Mouse (Mus musculus) midbrain, embryonic 14.5 days (tissue): ENCODE results near the gene Ahnak. TPM values are rescaled to one million over a fixed set of nuclear protein-coding genes. Genes with fewer than 3 reads are reported as not detected.

Experiments used
- ATAC-seq: fragments of 200-750 bp; cut with Nextera tagmentation; 2 replicates; pipeline ENCODE4 v1.8.0; 2017; ENCODE audit warnings: moderate number of reproducible peaks, moderate library complexity; ENCODE audit not compliant: low FRiP score, low TSS enrichment
- DNase-seq: peaks from one replicate; pipeline ENCODE4 v3.0.0-alpha.2; 2015
- H3K27ac ChIP-seq: fragments of 300-500 bp; sonication (generic); replicated peaks from 2 replicates; pipeline ENCODE4 v1.5.1; 2014; ENCODE audit warnings: mild to moderate bottlenecking, low read depth, low read length, moderate library complexity
- H3K27me3 ChIP-seq: fragments of 300-500 bp; sonication (generic); 2 replicates; pipeline ENCODE4 v1.6.1; 2014; ENCODE audit warnings: low read length, control low read depth, mixed read lengths; ENCODE audit not compliant: control insufficient read depth, insufficient read depth
- H3K36me3 ChIP-seq: fragments of 300-500 bp; sonication (generic); 2 replicates; pipeline ENCODE4 v1.6.1; 2014; ENCODE audit warnings: low read length, control low read depth; ENCODE audit not compliant: control insufficient read depth, insufficient read depth
- H3K4me1 ChIP-seq: fragments of 300-500 bp; sonication (generic); 2 replicates; pipeline ENCODE4 v1.6.1; 2014; ENCODE audit warnings: mild to moderate bottlenecking, antibody characterized with exemption, low read length, control low read depth; ENCODE audit not compliant: control insufficient read depth, insufficient read depth
- H3K4me2 ChIP-seq: fragments of 300-500 bp; sonication (generic); 2 replicates; pipeline ENCODE4 v1.6.1; 2014; ENCODE audit warnings: mild to moderate bottlenecking, low read length, moderate library complexity
- H3K4me3 ChIP-seq: fragments of 300-500 bp; sonication (generic); replicated peaks from 2 replicates; pipeline ENCODE4 v1.5.1; 2014; ENCODE audit warnings: low read depth, low read length
- H3K9ac ChIP-seq: fragments of 300-500 bp; sonication (generic); replicated peaks from 2 replicates; pipeline ENCODE4 v1.6.1; 2014; ENCODE audit warnings: mild to moderate bottlenecking, low read length, moderate library complexity
- H3K9me3 ChIP-seq: fragments of 300-500 bp; sonication (generic); 2 replicates; pipeline ENCODE4 v1.6.1; 2016; ENCODE audit warnings: low read length, control low read depth, mixed read lengths; ENCODE audit not compliant: control insufficient read depth
- WGBS: fragments of 180-500 bp; shearing (Covaris S2); extraction: QIAGEN DNeasy Blood & Tissue Kit; methylation state at CpG from one replicate; pipeline ENCODE4 v1.1.7; 2014; 5-methylcytosine and 5-hydroxymethylcytosine counted together
- polyA plus RNA-seq: library from polyadenylated mRNA; unstranded; fragments of >200 nt; fragmentation: Nextera tagmentation; extraction: Ambion mirVana; gene quantifications from 2 replicates; pipeline ENCODE4 v1.2.1, GENCODE M21; 2014

Ahnak gene
- polyA plus RNA-seq, 1 experiment from 2014 or later = 4.2 TPM

GRCm38 (mm10) chr19:9059391-9059790, 70.3 kb downstream of the Ahnak start:
- no peak overlapping the region for H3K9ac ChIP-seq
- ATAC-seq = no peak
- DNase-seq = no peak
- H3K36me3 ChIP-seq = no peaks in the 10 kb centered on the region
- H3K4me3 ChIP-seq = no peak overlapping the region
- H3K27ac ChIP-seq = no peak overlapping the region
- H3K4me2 ChIP-seq = no peak overlapping the region
- WGBS = 88% methylated on average over 7 of the region's 7 CpGs
- H3K9me3 ChIP-seq = no peaks in the 10 kb centered on the region
- H3K27me3 ChIP-seq = no peaks in the 10 kb centered on the region
- no peaks in the 10 kb centered on the region for H3K4me1 ChIP-seq

- H3K4me1 ChIP-seq = no peaks in the 10 kb centered on the region
- H3K9me3 ChIP-seq = no peaks in the 10 kb centered on the region
- no peak overlapping the region for H3K4me3 ChIP-seq
- no peaks in the 10 kb centered on the region for H3K27me3 ChIP-seq
- ATAC-seq (no peak), DNase-seq (no peak)
- no peak overlapping the region for H3K4me2 ChIP-seq
- no peak overlapping the region for H3K9ac ChIP-seq
- H3K27ac ChIP-seq = no peak overlapping the region
- 77% methylated on average over 4 of the region's 4 CpGs for WGBS
- H3K36me3 ChIP-seq = no peaks in the 10 kb centered on the region
These were observed 71.0 kb downstream of the Ahnak start for GRCm38 (mm10) chr19:9060103-9060502.

GRCm38 (mm10) chr19:9061221-9061893, 72.3 kb downstream of the Ahnak start:
- Histone ChIP-seq H3K4me2 (no peak overlapping the region), H3K9me3 (no peaks in the 10 kb centered on the region), H3K4me3 (no peak overlapping the region), H3K4me1 (peaks cover 4% of the 10 kb centered on the region), H3K36me3 (no peaks in the 10 kb centered on the region), H3K27ac (no peak overlapping the region), H3K9ac (no peak overlapping the region), H3K27me3 (no peaks in the 10 kb centered on the region)
- DNase-seq (no peak), ATAC-seq (no peak)
- WGBS = 86% methylated on average over 8 of the region's 8 CpGs

GRCm38 (mm10) chr19:9062822-9063221, 73.7 kb downstream of the Ahnak start:
- WGBS = 92% methylated on average over 2 of the region's 2 CpGs
- ATAC-seq (no peak), DNase-seq (no peak)
- Histone ChIP-seq H3K36me3 (no peaks in the 10 kb centered on the region), H3K27ac (no peak overlapping the region), H3K4me1 (peaks cover 7% of the 10 kb centered on the region), H3K4me3 (no peak overlapping the region), H3K27me3 (no peaks in the 10 kb centered on the region), H3K9ac (no peak overlapping the region), H3K9me3 (no peaks in the 10 kb centered on the region), H3K4me2 (no peak overlapping the region)

GRCm38 (mm10) chr19:9063831-9064230, 74.7 kb downstream of the Ahnak start:
- Histone ChIP-seq H3K27ac (no peak overlapping the region), H3K36me3 (no peaks in the 10 kb centered on the region), H3K9ac (no peak overlapping the region), H3K4me2 (no peak overlapping the region), H3K4me1 (peaks cover 7% of the 10 kb centered on the region), H3K9me3 (no peaks in the 10 kb centered on the region), H3K27me3 (no peaks in the 10 kb centered on the region), H3K4me3 (no peak overlapping the region)
- no peak for ATAC-seq
- no peak for DNase-seq
- 89% methylated on average over 3 of the region's 3 CpGs for WGBS

GRCm38 (mm10) chr19:9065621-9066561, 76.8 kb downstream of the Ahnak start:
- Histone ChIP-seq H3K9me3 (no peaks in the 10 kb centered on the region), H3K27me3 (no peaks in the 10 kb centered on the region), H3K4me2 (no peak overlapping the region), H3K4me3 (no peak overlapping the region), H3K4me1 (peaks cover 7% of the 10 kb centered on the region), H3K27ac (peak overlapping the region; percentile 6; the same call in 1 of the 2 replicates), H3K36me3 (no peaks in the 10 kb centered on the region), H3K9ac (no peak overlapping the region)
- no peak; the same call in 1 of the 2 replicates for ATAC-seq
- DNase-seq = peak; percentile 80
- WGBS = 62% methylated on average over 9 of the region's 9 CpGs

GRCm38 (mm10) chr19:9067292-9067691, 78.2 kb downstream of the Ahnak start:
- Histone ChIP-seq H3K4me2 (no peak overlapping the region), H3K27me3 (no peaks in the 10 kb centered on the region), H3K4me1 (peaks cover 7% of the 10 kb centered on the region), H3K4me3 (no peak overlapping the region), H3K9ac (no peak overlapping the region), H3K27ac (no peak overlapping the region), H3K36me3 (no peaks in the 10 kb centered on the region), H3K9me3 (no peaks in the 10 kb centered on the region)
- DNase-seq (no peak), ATAC-seq (no peak)
- 77% methylated on average over 5 of the region's 5 CpGs for WGBS

GRCm38 (mm10) chr19:9069687-9070307, 80.7 kb downstream of the Ahnak start:
- no peak overlapping the region for H3K9ac ChIP-seq
- no peaks in the 10 kb centered on the region for H3K36me3 ChIP-seq
- ATAC-seq (no peak), DNase-seq (peak; percentile 40)
- no peak overlapping the region for H3K4me3 ChIP-seq
- no peak overlapping the region for H3K27ac ChIP-seq
- H3K4me2 ChIP-seq = no peak overlapping the region
- no peaks in the 10 kb centered on the region for H3K27me3 ChIP-seq
- peaks cover 7% of the 10 kb centered on the region for H3K4me1 ChIP-seq
- no peaks in the 10 kb centered on the region for H3K9me3 ChIP-seq
- 80% methylated on average over 8 of the region's 8 CpGs for WGBS
